Mouse (Mus musculus) embryonic fibroblast, embryonic 13.5 days (primary cell): Measurements from ENCODE around the gene Sod1.

Source experiments
- CTCF ChIP-seq: IDR thresholded peaks from 2 replicates; pipeline ENCODE4 v1.5.1; 2011; ENCODE audit warnings: mild to moderate bottlenecking, control low read depth, low read length, moderate library complexity, borderline replicate concordance; ENCODE audit not compliant: insufficient read depth
- POLR2A ChIP-seq: IDR thresholded peaks from 2 replicates; pipeline ENCODE4 v1.6.1; 2011; ENCODE audit warnings: low read depth, mild to moderate bottlenecking, control low read depth, low read length, moderate library complexity

DNA sequence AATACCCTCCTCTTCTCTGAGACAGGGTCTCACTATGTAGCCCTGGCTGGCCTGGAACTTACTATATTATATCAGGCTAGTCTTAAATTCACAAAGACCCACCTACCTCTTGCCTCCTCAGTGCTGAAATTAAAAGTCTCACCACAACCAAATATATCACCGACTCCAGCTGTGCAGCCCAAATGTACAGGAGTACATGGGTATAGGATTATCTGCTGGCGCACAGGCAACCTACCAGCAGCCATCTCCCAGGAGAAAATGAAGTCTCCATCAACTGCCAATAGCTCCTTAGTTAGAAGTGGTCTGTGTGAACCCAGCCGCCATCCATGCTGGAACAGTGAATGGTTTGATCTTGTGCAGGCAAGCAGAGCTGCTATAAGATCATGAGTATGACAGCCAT lies 42.1 kb upstream of the Sod1 start:
- TF ChIP-seq CTCF: no peak
- no peak for TF ChIP-seq POLR2A
